Mouse (Mus musculus): Measurements from ENCODE around the gene 4930519G04Rik.

- TF ChIP-seq CTCF (IDR thresholded peaks at IDR 0.05; ENCODE audit: low read depth), result no peak
- no peak for TF ChIP-seq EP300 (optimal IDR thresholded peaks at IDR 0.05)
Observed at GRCm38 (mm10) chr5:114807468-114807867, 46.0 kb upstream of the 4930519G04Rik start.

Measured in stomach, postnatal 0 days (tissue).